Mouse (Mus musculus): ENCODE measurements around the gene Marcksl1.
A peak's percentile ranks its signal among the peaks of the same experiment; 100 is the strongest.
"Not testable (repeated sequence)": the region's sequence is repeated elsewhere in the genome, so short reads cannot be mapped to it uniquely, and the experiment has no call there.

Gene Marcksl1

GRCm38 (mm10) chr4:129510723-129511412 lies 2.5 kb upstream of the Marcksl1 start:
- no peak for DNase-seq

- DNase-seq = no peak
Measured at GRCm38 (mm10) chr4:129511413-129512096, 1.8 kb upstream of the Marcksl1 start.

GRCm38 (mm10) chr4:129513891-129514290 lies 510 bp downstream of the Marcksl1 start:
- DNase-seq = no peak

GRCm38 (mm10) chr4:129514300-129514898 lies 1.0 kb downstream of the Marcksl1 start:
- DNase-seq = peak; percentile 28 to 45

GRCm38 (mm10) chr4:129516925-129517324 lies 3.5 kb downstream of the Marcksl1 start:
- no peak for DNase-seq

- no peak for DNase-seq
Measured at GRCm38 (mm10) chr4:129518519-129518918, 5.1 kb downstream of the Marcksl1 start.

- DNase-seq = no peak
Measured at GRCm38 (mm10) chr4:129525338-129525737, 12.0 kb downstream of the Marcksl1 start.

- DNase-seq = no peak
Measured at GRCm38 (mm10) chr4:129525889-129526288, 12.5 kb downstream of the Marcksl1 start.

GRCm38 (mm10) chr4:129528901-129529300 lies 15.5 kb downstream of the Marcksl1 start:
- DNase-seq = not testable (repeated sequence)

- DNase-seq = peak in 1 of 2 experiments; percentile 45
Measured at GRCm38 (mm10) chr4:129540012-129540411, 26.6 kb downstream of the Marcksl1 start.

- DNase-seq = peak; percentile 31 to 43
Measured at GRCm38 (mm10) chr4:129541868-129542591, 28.6 kb downstream of the Marcksl1 start.

- peak; percentile 98 to 99 for DNase-seq
Measured at GRCm38 (mm10) chr4:129542592-129543141, 29.3 kb downstream of the Marcksl1 start, which contains the start of gene Hdac1. Hdac1 (minus strand) TSS chr4:129542713.

GRCm38 (mm10) chr4:129544106-129544505 lies 30.7 kb downstream of the Marcksl1 start:
- no peak for DNase-seq

- DNase-seq = not testable (repeated sequence)
Measured at GRCm38 (mm10) chr4:129547631-129548030, 34.2 kb downstream of the Marcksl1 start.

- DNase-seq = peak in 1 of 2 experiments; percentile 29
Measured at GRCm38 (mm10) chr4:129549306-129549705, 35.9 kb downstream of the Marcksl1 start.

- no peak for DNase-seq
Measured at GRCm38 (mm10) chr4:129550295-129550694, 36.9 kb downstream of the Marcksl1 start.

GRCm38 (mm10) chr4:129554512-129554911 lies 41.1 kb downstream of the Marcksl1 start:
- not testable (repeated sequence) for DNase-seq

GRCm38 (mm10) chr4:129555421-129555861 lies 42.1 kb downstream of the Marcksl1 start:
- peak; percentile 63 to 78 for DNase-seq

- DNase-seq = no peak
Measured at GRCm38 (mm10) chr4:129555862-129556531, 42.6 kb downstream of the Marcksl1 start.

- peak; percentile 80 to 90 for DNase-seq
Measured at GRCm38 (mm10) chr4:129556532-129557223, 43.3 kb downstream of the Marcksl1 start.

GRCm38 (mm10) chr4:129557256-129557808 lies 44.0 kb downstream of the Marcksl1 start:
- DNase-seq = no peak

All from cerebellum, postnatal 25 days (tissue).